Mouse (Mus musculus) kidney, embryonic 14.5 days (tissue): ENCODE measurements at regions not wholly inside any gene's neighbourhood (a gene's known extent, or its start where the extent isn't known, plus 50 kb on each side); places are given as distances from the start of the nearest gene placed in this dataset.
A peak's percentile ranks its signal among the peaks of the same experiment; 100 is the strongest.

Source experiments
- ATAC-seq: fragments of 200-750 bp; cut with Nextera tagmentation; 2 replicates; pipeline ENCODE4 v1.8.0; 2017; ENCODE audit warnings: moderate number of reproducible peaks, mild to moderate bottlenecking, moderate TSS enrichment, moderate library complexity; ENCODE audit not compliant: low FRiP score, low TSS enrichment
- H3K27ac ChIP-seq: fragments of 300-500 bp; sonication (generic); 2 replicates; pipeline ENCODE4 v1.5.1; 2014; ENCODE audit warnings: low read depth, mild to moderate bottlenecking, low read length, moderate library complexity, mixed read lengths
- H3K27me3 ChIP-seq: fragments of 300-500 bp; sonication (generic); 2 replicates; pipeline ENCODE4 v1.6.1; 2014; ENCODE audit warnings: mild to moderate bottlenecking, low read length; ENCODE audit not compliant: control insufficient read depth, insufficient read depth
- H3K36me3 ChIP-seq: fragments of 300-500 bp; sonication (generic); 2 replicates; pipeline ENCODE4 v1.6.1; 2014; ENCODE audit warnings: low read length, mixed read lengths; ENCODE audit not compliant: control insufficient read depth, insufficient read depth
- H3K4me1 ChIP-seq: fragments of 300-500 bp; sonication (generic); 2 replicates; pipeline ENCODE4 v1.6.1; 2014; ENCODE audit warnings: low read length, mixed read lengths; ENCODE audit not compliant: control insufficient read depth, insufficient read depth
- H3K4me2 ChIP-seq: fragments of 300-500 bp; sonication (generic); replicated peaks from 2 replicates; pipeline ENCODE4 v1.6.1; 2014; ENCODE audit warnings: low read depth, mild to moderate bottlenecking, low read length
- H3K4me3 ChIP-seq: fragments of 300-500 bp; sonication (generic); 2 replicates; pipeline ENCODE4 v1.5.1; 2014; ENCODE audit warnings: mild to moderate bottlenecking, low read length
- H3K9ac ChIP-seq: fragments of 300-500 bp; sonication (generic); 2 replicates; pipeline ENCODE4 v1.6.1; 2014; ENCODE audit warnings: low read depth, mild to moderate bottlenecking, low read length, moderate library complexity
- H3K9me3 ChIP-seq: fragments of 300-500 bp; sonication (generic); 2 replicates; pipeline ENCODE4 v1.6.1; 2016; ENCODE audit warnings: low read length; ENCODE audit not compliant: control insufficient read depth
- WGBS: fragments of 180-500 bp; shearing (Covaris S2); extraction: QIAGEN DNeasy Blood & Tissue Kit; methylation state at CpG from one replicate; pipeline ENCODE4 v1.1.7; 2014; 5-methylcytosine and 5-hydroxymethylcytosine counted together

GRCm38 (mm10) chr1:165036631-165037030, 101.3 kb upstream of the Xcl1 start:
- no peak for ATAC-seq
- WGBS, result 67% methylated on average over 3 of the region's 3 CpGs

GRCm38 (mm10) chr1:165035618-165036017, 100.3 kb upstream of the Xcl1 start:
- Histone ChIP-seq H3K27me3 (no peaks in the 10 kb centered on the region), H3K4me1 (no peaks in the 10 kb centered on the region), H3K4me2 (no peak overlapping the region), H3K9ac (no peak overlapping the region), H3K4me3 (no peak overlapping the region), H3K9me3 (no peaks in the 10 kb centered on the region), H3K27ac (no peak overlapping the region), H3K36me3 (no peaks in the 10 kb centered on the region)
- ATAC-seq, result no peak
- 68% methylated on average over 1 of the region's 1 CpGs for WGBS

More at GRCm38 (mm10) chr1:165036631-165037030, 101.3 kb upstream of the Xcl1 start:
- Histone ChIP-seq H3K9me3 (no peaks in the 10 kb centered on the region), H3K4me2 (no peak overlapping the region), H3K9ac (no peak overlapping the region), H3K4me3 (no peak overlapping the region), H3K27me3 (no peaks in the 10 kb centered on the region), H3K36me3 (no peaks in the 10 kb centered on the region), H3K27ac (no peak overlapping the region), H3K4me1 (no peaks in the 10 kb centered on the region)

GRCm38 (mm10) chr1:165020960-165021563, 85.7 kb upstream of the Xcl1 start:
- no peak for ATAC-seq
- H3K27me3 ChIP-seq, result no peaks in the 10 kb centered on the region

GRCm38 (mm10) chr1:165018692-165019309, 83.5 kb upstream of the Xcl1 start:
- H3K4me3 ChIP-seq, result peak overlapping the region; percentile 26
- no peaks in the 10 kb centered on the region for H3K9me3 ChIP-seq
- H3K9ac ChIP-seq, result no peak overlapping the region; the same call in 1 of the 2 replicates
- no peaks in the 10 kb centered on the region for H3K4me1 ChIP-seq
- 14% methylated on average over 16 of the region's 16 CpGs for WGBS
- H3K27ac ChIP-seq, result no peak overlapping the region
- H3K36me3 ChIP-seq, result no peaks in the 10 kb centered on the region
- ATAC-seq, result peak; percentile 94
- peak overlapping the region; percentile 39 for H3K4me2 ChIP-seq
- no peaks in the 10 kb centered on the region for H3K27me3 ChIP-seq

More at GRCm38 (mm10) chr1:165020960-165021563, 85.7 kb upstream of the Xcl1 start:
- no peak overlapping the region for H3K27ac ChIP-seq
- WGBS, result 61% methylated on average over 10 of the region's 10 CpGs
- no peaks in the 10 kb centered on the region for H3K36me3 ChIP-seq
- no peaks in the 10 kb centered on the region for H3K9me3 ChIP-seq
- no peaks in the 10 kb centered on the region for H3K4me1 ChIP-seq
- no peak overlapping the region for H3K4me3 ChIP-seq
- no peak overlapping the region for H3K4me2 ChIP-seq
- no peak overlapping the region; the same call in 1 of the 2 replicates for H3K9ac ChIP-seq

- Histone ChIP-seq H3K9ac (no peak overlapping the region), H3K9me3 (no peaks in the 10 kb centered on the region), H3K27ac (no peak overlapping the region), H3K4me1 (no peaks in the 10 kb centered on the region), H3K36me3 (no peaks in the 10 kb centered on the region), H3K27me3 (no peaks in the 10 kb centered on the region), H3K4me3 (no peak overlapping the region), H3K4me2 (0 out of 2 replicates have a peak overlapping the region, but pooled peaks have one; percentile 39)
- no peak for ATAC-seq
- WGBS, result 90% methylated on average over 4 of the region's 4 CpGs
These were observed 82.9 kb upstream of the Xcl1 start for GRCm38 (mm10) chr1:165018236-165018635.

GRCm38 (mm10) chr1:165017793-165018192, 82.5 kb upstream of the Xcl1 start:
- H3K27ac ChIP-seq, result no peak overlapping the region
- no peaks in the 10 kb centered on the region for H3K9me3 ChIP-seq
- no peaks in the 10 kb centered on the region for H3K36me3 ChIP-seq
- no peaks in the 10 kb centered on the region for H3K27me3 ChIP-seq
- 93% methylated on average over 6 of the region's 6 CpGs for WGBS
- no peak overlapping the region for H3K9ac ChIP-seq
- no peak for ATAC-seq
- H3K4me3 ChIP-seq, result no peak overlapping the region
- no peak overlapping the region for H3K4me2 ChIP-seq
- H3K4me1 ChIP-seq, result no peaks in the 10 kb centered on the region

GRCm38 (mm10) chr1:165014328-165014727, 79.0 kb upstream of the Xcl1 start:
- Histone ChIP-seq H3K36me3 (no peaks in the 10 kb centered on the region), H3K27ac (no peak overlapping the region), H3K4me3 (no peak overlapping the region), H3K9ac (no peak overlapping the region), H3K4me2 (no peak overlapping the region), H3K4me1 (no peaks in the 10 kb centered on the region), H3K27me3 (no peaks in the 10 kb centered on the region), H3K9me3 (no peaks in the 10 kb centered on the region)
- WGBS, result 73% methylated on average over 1 of the region's 1 CpGs
- ATAC-seq, result no peak

- Histone ChIP-seq H3K9ac (no peak overlapping the region), H3K4me1 (no peaks in the 10 kb centered on the region), H3K27ac (no peak overlapping the region), H3K4me2 (no peak overlapping the region), H3K9me3 (no peaks in the 10 kb centered on the region), H3K27me3 (no peaks in the 10 kb centered on the region), H3K4me3 (no peak overlapping the region), H3K36me3 (no peaks in the 10 kb centered on the region)
- ATAC-seq, result no peak
- 73% methylated on average over 2 of the region's 2 CpGs for WGBS
These were observed 78.1 kb upstream of the Xcl1 start for GRCm38 (mm10) chr1:165013428-165013827.

GRCm38 (mm10) chr1:165012376-165012775, 77.0 kb upstream of the Xcl1 start:
- Histone ChIP-seq H3K27me3 (no peaks in the 10 kb centered on the region), H3K4me2 (no peak overlapping the region), H3K9me3 (no peaks in the 10 kb centered on the region), H3K27ac (no peak overlapping the region), H3K9ac (no peak overlapping the region), H3K4me1 (no peaks in the 10 kb centered on the region), H3K4me3 (no peak overlapping the region), H3K36me3 (no peaks in the 10 kb centered on the region)
- ATAC-seq, result peak; percentile 85
- WGBS, result 22% methylated on average over 3 of the region's 3 CpGs
